Mouse (Mus musculus): ENCODE measurements around the gene Mynn. TPM values are rescaled to one million over a fixed set of nuclear protein-coding genes. Genes with fewer than 3 reads are reported as not detected.
"Not testable (repeated sequence)": the region's sequence is repeated elsewhere in the genome, so short reads cannot be mapped to it uniquely, and the experiment has no call there.

Gene Mynn
- polyA plus RNA-seq (2016; fragmentation: Nextera tagmentation; extraction: Ambion mirVana), result 15.8 and 17.2 TPM in 2 replicates

- Histone ChIP-seq H3K9ac (peak within 1 kb of the TSS; percentile 81), H3K9me3 (replicated peaks) (no peaks in the 10 kb centered on the region), H3K4me1 (peaks cover 28% of the 10 kb centered on the region), H3K4me2 (peak within 1 kb of the TSS; percentile 78), H3K4me3 (peak within 1 kb of the TSS; percentile 87), H3K36me3 (peaks cover 25% of the 10 kb centered on the region), H3K27me3 (replicated peaks) (peaks cover 24% of the 10 kb centered on the region), H3K27ac (peak within 1 kb of the TSS; percentile 98)
- WGBS (ENCODE audit: insufficient replicate concordance), result under 1% methylated on average over 40 of the region's 40 CpGs
- ATAC-seq, result peak; percentile 92
These were observed at the start of gene Mynn for GRCm38 (mm10) chr3:30602065-30602739. TSS of gene Mynn (plus strand) at chr3:30602065.

GRCm38 (mm10) chr3:30553741-30554140 is 48.1 kb upstream of the Mynn start:
- H3K9me3 ChIP-seq (replicated peaks), result no peaks in the 10 kb centered on the region
- no peak overlapping the region for H3K4me3 ChIP-seq
- no peak overlapping the region for H3K9ac ChIP-seq
- no peak overlapping the region for H3K4me2 ChIP-seq
- H3K4me1 ChIP-seq, result no peaks in the 10 kb centered on the region
- no peak overlapping the region for H3K27ac ChIP-seq
- no peaks in the 10 kb centered on the region for H3K27me3 ChIP-seq (replicated peaks)
- ATAC-seq, result no peak
- WGBS (ENCODE audit: insufficient replicate concordance), result 64% methylated on average over 6 of the region's 6 CpGs
- no peaks in the 10 kb centered on the region for H3K36me3 ChIP-seq

GRCm38 (mm10) chr3:30560677-30561314 is 41.1 kb upstream of the Mynn start:
- Histone ChIP-seq H3K27me3 (replicated peaks) (no peaks in the 10 kb centered on the region), H3K4me3 (no peak overlapping the region), H3K4me2 (no peak overlapping the region), H3K4me1 (no peaks in the 10 kb centered on the region), H3K36me3 (no peaks in the 10 kb centered on the region), H3K9me3 (replicated peaks) (no peaks in the 10 kb centered on the region), H3K9ac (no peak overlapping the region), H3K27ac (no peak overlapping the region)
- ATAC-seq, result no peak
- WGBS (ENCODE audit: insufficient replicate concordance), result 45% methylated on average over 6 of the region's 6 CpGs

- H3K4me3 ChIP-seq; H3K27ac ChIP-seq; H3K9me3 ChIP-seq (replicated peaks); H3K27me3 ChIP-seq (replicated peaks); H3K4me2 ChIP-seq; H3K9ac ChIP-seq; ATAC-seq; H3K36me3 ChIP-seq; H3K4me1 ChIP-seq: not testable (repeated sequence)
- WGBS (ENCODE audit: insufficient replicate concordance), result 57% methylated on average over 1 of the region's 2 CpGs
These were observed 35.5 kb upstream of the Mynn start for GRCm38 (mm10) chr3:30566333-30566732.

- Histone ChIP-seq H3K4me1 (no peaks in the 10 kb centered on the region), H3K27ac (no peak overlapping the region), H3K9me3 (replicated peaks) (no peaks in the 10 kb centered on the region), H3K36me3 (no peaks in the 10 kb centered on the region), H3K27me3 (replicated peaks) (no peaks in the 10 kb centered on the region), H3K4me3 (no peak overlapping the region), H3K4me2 (no peak overlapping the region), H3K9ac (no peak overlapping the region)
- no peak for ATAC-seq
- 18% methylated on average over 2 of the region's 2 CpGs for WGBS (ENCODE audit: insufficient replicate concordance)
These were observed 28.3 kb upstream of the Mynn start for GRCm38 (mm10) chr3:30573549-30573948.

- no peak overlapping the region for H3K9ac ChIP-seq
- no peak overlapping the region for H3K27ac ChIP-seq
- H3K9me3 ChIP-seq (replicated peaks), result no peaks in the 10 kb centered on the region
- 71% methylated on average over 6 of the region's 6 CpGs for WGBS (ENCODE audit: insufficient replicate concordance)
- H3K4me3 ChIP-seq, result no peak overlapping the region
- H3K4me2 ChIP-seq, result no peak overlapping the region
- no peak for ATAC-seq
- no peaks in the 10 kb centered on the region for H3K27me3 ChIP-seq (replicated peaks)
- H3K4me1 ChIP-seq, result 0 out of 2 replicates have a peak, but pooled peaks cover 3% of the 10 kb centered on the region
- H3K36me3 ChIP-seq, result no peaks in the 10 kb centered on the region
These were observed 13.0 kb upstream of the Mynn start for GRCm38 (mm10) chr3:30588865-30589264.

- Histone ChIP-seq H3K9me3 (replicated peaks) (no peaks in the 10 kb centered on the region), H3K4me1 (peaks cover 10% of the 10 kb centered on the region), H3K27ac (no peak overlapping the region), H3K9ac (no peak overlapping the region), H3K36me3 (no peaks in the 10 kb centered on the region), H3K4me2 (no peak overlapping the region), H3K27me3 (replicated peaks) (peaks cover 25% of the 10 kb centered on the region), H3K4me3 (no peak overlapping the region)
- peak; percentile 30; the same call in 1 of the 2 replicates for ATAC-seq
- WGBS (ENCODE audit: insufficient replicate concordance), result 1% methylated on average over 2 of the region's 2 CpGs
These were observed 9.4 kb upstream of the Mynn start for GRCm38 (mm10) chr3:30592418-30592853.

DNA sequence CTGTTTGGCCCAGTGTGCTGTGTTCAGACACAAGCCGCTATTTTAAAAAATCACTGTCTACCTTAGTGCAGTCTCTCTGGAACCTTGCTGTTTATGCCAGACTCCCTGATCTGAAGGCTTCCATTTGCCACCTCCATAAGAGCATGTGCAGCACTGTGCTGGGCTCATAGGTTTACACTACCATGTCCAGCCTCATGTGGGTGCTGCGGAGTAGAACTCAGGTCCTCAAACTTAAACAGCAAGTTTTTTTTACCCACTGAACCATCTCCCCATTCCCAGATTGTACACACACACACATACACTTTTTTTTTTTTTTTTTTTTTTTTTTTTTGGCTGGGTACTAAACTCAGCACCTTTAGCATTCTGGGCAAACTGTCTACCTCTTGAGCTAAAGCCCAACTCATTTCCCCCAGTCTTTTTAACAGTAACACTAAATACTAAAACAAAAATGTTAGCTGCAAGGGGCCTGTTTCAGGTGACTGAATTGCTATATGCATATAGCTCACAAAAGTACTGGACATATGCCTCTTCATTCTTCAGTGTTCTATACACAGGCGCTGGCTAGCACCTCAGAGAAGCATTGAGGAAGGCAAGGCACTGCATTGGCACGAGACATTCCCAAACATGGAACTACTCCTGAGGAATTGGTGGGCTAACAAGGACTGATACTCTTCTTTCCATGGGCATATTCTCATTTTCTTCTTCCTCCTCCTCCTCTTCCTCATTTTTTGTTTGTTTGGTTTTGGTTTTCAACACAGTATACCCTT is 8.0 kb upstream of the Mynn start:
- no peak for ATAC-seq

DNA sequence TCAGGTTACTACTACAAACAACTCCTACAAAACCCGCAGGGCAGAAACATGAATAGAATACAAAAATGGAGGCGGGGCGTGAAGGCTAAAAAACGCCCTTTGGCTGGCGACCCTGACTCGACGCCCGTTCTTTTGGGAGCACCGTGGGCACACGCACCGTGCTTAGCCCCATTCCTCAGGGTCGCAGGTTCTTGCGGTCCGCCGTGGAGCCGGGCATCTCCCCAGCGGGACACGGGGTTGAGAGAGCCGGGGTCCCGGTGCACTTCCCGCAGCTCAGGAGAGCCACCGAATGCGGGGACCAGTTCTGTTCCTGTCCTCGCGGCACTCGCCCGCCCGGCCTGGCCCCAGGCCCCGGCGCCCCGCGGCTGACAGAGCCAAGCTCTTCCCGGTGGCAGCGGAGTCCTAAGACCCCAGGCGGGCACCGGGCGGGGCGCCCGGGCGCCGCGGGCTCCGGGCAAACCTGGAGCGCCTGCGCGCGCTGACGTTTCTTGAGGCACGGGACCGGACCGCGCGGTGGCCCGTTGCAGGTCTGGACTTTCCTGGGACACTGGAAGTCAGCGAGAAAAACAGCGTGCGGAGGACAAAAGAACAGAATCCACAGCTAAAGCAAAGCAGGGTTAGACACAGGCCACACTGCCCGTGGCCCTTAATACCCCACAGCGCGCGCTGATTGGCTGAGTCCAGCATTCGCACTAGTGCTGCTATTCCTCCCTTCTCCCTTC is 6.6 kb upstream of the Mynn start:
- Histone ChIP-seq H3K4me3 (peak overlapping the region; percentile 76), H3K36me3 (no peaks in the 10 kb centered on the region), H3K27ac (no peak overlapping the region), H3K4me1 (peaks cover 21% of the 10 kb centered on the region), H3K27me3 (replicated peaks) (peaks cover 47% of the 10 kb centered on the region), H3K4me2 (peak overlapping the region; percentile 96), H3K9me3 (replicated peaks) (no peaks in the 10 kb centered on the region), H3K9ac (peak overlapping the region; percentile 79)
- peak; percentile 66 for ATAC-seq
- 3% methylated on average over 62 of the region's 62 CpGs for whole genome bisulfite sequencing (ENCODE audit: insufficient replicate concordance)

More for the DNA sequence above, 8.0 kb upstream of the Mynn start:
- Histone ChIP-seq H3K27me3 (replicated peaks) (peaks cover 39% of the 10 kb centered on the region), H3K4me2 (no peak overlapping the region), H3K4me1 (peaks cover 10% of the 10 kb centered on the region), H3K36me3 (no peaks in the 10 kb centered on the region), H3K27ac (no peak overlapping the region), H3K9ac (no peak overlapping the region), H3K9me3 (replicated peaks) (no peaks in the 10 kb centered on the region), H3K4me3 (no peak overlapping the region)
- 75% methylated on average over 4 of the region's 4 CpGs for WGBS (ENCODE audit: insufficient replicate concordance)

- 78% methylated on average over 7 of the region's 7 CpGs for WGBS (ENCODE audit: insufficient replicate concordance)
These were observed 4.6 kb upstream of the Mynn start for GRCm38 (mm10) chr3:30597271-30597670.

DNA sequence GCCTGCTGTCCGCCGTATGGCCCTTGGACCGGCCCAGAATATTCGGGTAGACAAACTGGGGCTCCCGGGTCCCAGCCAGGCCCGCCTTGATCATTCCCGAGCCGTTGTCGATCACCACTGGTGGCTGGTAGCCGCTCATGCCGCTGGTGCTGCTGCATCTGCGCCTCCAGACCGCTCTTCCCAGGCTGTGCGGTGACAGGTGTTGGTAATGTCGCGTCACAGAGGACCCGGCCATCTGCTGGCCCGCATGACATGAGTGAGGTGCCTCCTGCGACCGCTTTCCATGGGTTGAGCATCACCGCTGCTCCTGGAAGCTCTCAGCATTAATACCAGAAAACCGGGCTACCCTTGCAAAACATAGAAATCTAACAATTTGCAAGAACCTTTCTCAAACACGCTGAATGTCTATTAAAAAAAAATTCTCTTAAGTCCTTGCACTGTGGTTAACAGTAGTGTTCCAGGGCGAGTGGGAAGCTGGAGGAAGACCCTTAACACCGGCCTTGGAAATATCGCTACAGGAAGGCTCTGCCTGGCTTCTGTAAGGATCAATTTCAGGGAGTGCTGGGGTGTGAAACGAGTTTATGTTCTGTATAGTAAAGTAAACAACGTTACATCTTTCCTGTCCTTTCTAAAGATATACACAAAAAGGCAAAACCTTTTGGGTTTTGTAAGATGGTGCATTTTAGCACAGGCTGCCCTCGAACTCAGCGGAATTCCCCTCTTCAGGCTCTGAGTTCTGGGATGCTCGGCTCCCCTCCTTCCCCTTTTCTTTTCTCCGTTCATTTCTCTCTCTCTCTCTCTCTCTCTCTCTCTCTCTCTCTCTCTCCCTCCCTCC is 1.9 kb upstream of the Mynn start, which contains the start of gene Actrt3:
Gene Actrt3 (minus strand): TSS at position 229 of the 835 bp plus-strand sequence.
- H3K27ac ChIP-seq, result peak within 1 kb of the TSS; percentile 72
- peak within 1 kb of the TSS; percentile 78 for H3K4me2 ChIP-seq
- peaks cover 10% of the 10 kb centered on the region for H3K36me3 ChIP-seq
- no peaks in the 10 kb centered on the region for H3K9me3 ChIP-seq (replicated peaks)
- ATAC-seq, result no peak
- WGBS (ENCODE audit: insufficient replicate concordance), result 3% methylated on average over 32 of the region's 32 CpGs
- peak within 1 kb of the TSS; percentile 69 for H3K9ac ChIP-seq
- peaks cover 46% of the 10 kb centered on the region for H3K27me3 ChIP-seq (replicated peaks)
- peaks cover 33% of the 10 kb centered on the region for H3K4me1 ChIP-seq
- H3K4me3 ChIP-seq, result peak within 1 kb of the TSS; percentile 87

More at GRCm38 (mm10) chr3:30597271-30597670, 4.6 kb upstream of the Mynn start:
- no peak overlapping the region for H3K4me3 ChIP-seq
- no peak overlapping the region for H3K4me2 ChIP-seq
- H3K9ac ChIP-seq, result no peak overlapping the region
- H3K4me1 ChIP-seq, result peaks cover 22% of the 10 kb centered on the region
- H3K36me3 ChIP-seq, result no peaks in the 10 kb centered on the region
- peaks cover 47% of the 10 kb centered on the region for H3K27me3 ChIP-seq (replicated peaks)
- no peak overlapping the region for H3K27ac ChIP-seq
- no peak for ATAC-seq
- H3K9me3 ChIP-seq (replicated peaks), result no peaks in the 10 kb centered on the region
